Mouse (Mus musculus) MEL (cell line): ENCODE data around the gene St6galnac5. TPM values are rescaled to one million over a fixed set of nuclear protein-coding genes. Genes with fewer than 3 reads are reported as not detected.

Source experiments
- DNase-seq: peaks from one replicate; pipeline ENCODE4 v3.0.0; 2011; ENCODE audit warnings: low read depth, low spot score
- H3K27ac ChIP-seq: 2 replicates; pipeline ENCODE4 v1.5.1; 2012; ENCODE audit warnings: low read depth, mild to moderate bottlenecking, control low read depth, low read length, moderate library complexity; ENCODE audit not compliant: control insufficient read depth
- H3K27me3 ChIP-seq, 2 experiments: fragments of 150-350 bp in 1 of 2; sonication (generic) in 1 of 2; 2 replicates each; pipeline ENCODE4 v1.6.1; 2012; ENCODE audit warnings: low read length in 2 of 2, mild to moderate bottlenecking in 2 of 2, improper control_type of control experiment in 1 of 2, moderate library complexity in 1 of 2; ENCODE audit not compliant: insufficient read depth in 2 of 2, control insufficient read depth in 1 of 2
- H3K36me3 ChIP-seq, 2 experiments: 2 replicates each; pipeline ENCODE4 v1.6.1; 2012 to 2014; ENCODE audit warnings: low read length in 2 of 2, improper control_type of control experiment in 1 of 2, inconsistent platforms in 1 of 2, mild to moderate bottlenecking in 1 of 2; ENCODE audit not compliant: insufficient read depth in 2 of 2, control insufficient read depth in 1 of 2
- H3K4me1 ChIP-seq, 2 experiments: fragments of 150-350 bp in 1 of 2; sonication (generic) in 1 of 2; 2 replicates each; pipeline ENCODE4 v1.6.1; 2012; ENCODE audit warnings: low read length in 2 of 2, improper control_type of control experiment in 1 of 2, mild to moderate bottlenecking in 1 of 2; ENCODE audit not compliant: insufficient read depth in 2 of 2, control insufficient read depth in 1 of 2
- H3K4me3 ChIP-seq, 2 experiments: fragments of 150-350 bp in 1 of 2; sonication (generic) in 1 of 2; 2 replicates each; pipeline ENCODE4 v1.5.1; 2012; ENCODE audit warnings: low read depth in 2 of 2, low read length in 2 of 2, mild to moderate bottlenecking in 2 of 2, moderate library complexity in 2 of 2, control low read depth in 1 of 2, improper control_type of control experiment in 1 of 2; ENCODE audit not compliant: control insufficient read depth in 1 of 2, insufficient read depth in 1 of 2
- H3K79me2 ChIP-seq: 2 replicates; pipeline ENCODE4 v1.6.1; 2012; ENCODE audit warnings: mild to moderate bottlenecking, low read length, moderate library complexity; ENCODE audit not compliant: control insufficient read depth, poor library complexity, insufficient read depth
- H3K9ac ChIP-seq: 2 replicates; pipeline ENCODE4 v1.6.1; 2012; ENCODE audit warnings: low read depth, mild to moderate bottlenecking, control low read depth, low read length, moderate library complexity; ENCODE audit not compliant: control insufficient read depth, poor library complexity, severe bottlenecking
- H3K9me3 ChIP-seq: fragments of 150-350 bp; sonication (generic); replicated peaks from 2 replicates; pipeline ENCODE4 v1.6.1; 2012; ENCODE audit warnings: mild to moderate bottlenecking, low read length, improper control_type of control experiment, moderate library complexity; ENCODE audit not compliant: insufficient read depth
- BHLHE40 ChIP-seq: IDR thresholded peaks from 2 replicates; pipeline ENCODE4 v1.6.1; 2012; ENCODE audit warnings: low read depth, mild to moderate bottlenecking, inconsistent platforms, low read length, improper control_type of control experiment, borderline replicate concordance
- CHD1 ChIP-seq: IDR thresholded peaks from 2 replicates; pipeline ENCODE4 v1.6.1; 2012; ENCODE audit warnings: low read depth, mild to moderate bottlenecking, inconsistent platforms, low read length, improper control_type of control experiment
- E2F4 ChIP-seq: IDR thresholded peaks from 2 replicates; pipeline ENCODE4 v1.6.1; 2011; ENCODE audit warnings: low read depth, low read length, improper control_type of control experiment, borderline replicate concordance
- ELF1 ChIP-seq: IDR thresholded peaks from 2 replicates; pipeline ENCODE4 v1.6.1; 2014; ENCODE audit warnings: low read depth, mild to moderate bottlenecking, inconsistent platforms, low read length, improper control_type of control experiment, moderate library complexity
- ETS1 ChIP-seq: IDR thresholded peaks from 2 replicates; pipeline ENCODE4 v1.6.1; 2012; ENCODE audit warnings: low read depth, mild to moderate bottlenecking, inconsistent platforms, low read length, improper control_type of control experiment, moderate library complexity
- GABPA ChIP-seq: IDR thresholded peaks from 2 replicates; pipeline ENCODE4 v1.6.1; 2012; ENCODE audit warnings: low read depth, mild to moderate bottlenecking, inconsistent platforms, low read length, improper control_type of control experiment, moderate library complexity
- HCFC1 ChIP-seq: IDR thresholded peaks from 2 replicates; pipeline ENCODE4 v1.6.1; 2012; ENCODE audit warnings: low read depth, mild to moderate bottlenecking, inconsistent platforms, low read length, improper control_type of control experiment, moderate library complexity
- JUND ChIP-seq: IDR thresholded peaks from 2 replicates; pipeline ENCODE4 v1.6.1; 2011; ENCODE audit warnings: low read depth, mild to moderate bottlenecking, improper control_type of control experiment, low read length
- KAT2A ChIP-seq: conservative IDR thresholded peaks from 2 replicates; pipeline ENCODE4 v1.6.1; 2012; ENCODE audit warnings: low read depth, low read length, improper control_type of control experiment, inconsistent platforms
- NELFE ChIP-seq: IDR thresholded peaks from 2 replicates; pipeline ENCODE4 v1.6.1; 2011; ENCODE audit warnings: low read depth, low read length, improper control_type of control experiment
- NRF1 ChIP-seq: IDR thresholded peaks from 2 replicates; pipeline ENCODE4 v1.6.1; 2014; ENCODE audit warnings: low read depth, mild to moderate bottlenecking, inconsistent platforms, low read length, improper control_type of control experiment, moderate library complexity; ENCODE audit not compliant: poor library complexity, insufficient read depth, severe bottlenecking
- POLR2A ChIP-seq, 2 experiments: IDR thresholded peaks; 2 replicates each; pipeline ENCODE4 v1.6.1; 2011 to 2012; ENCODE audit warnings: low read length in 2 of 2, mild to moderate bottlenecking in 2 of 2, control low read depth in 1 of 2, improper control_type of control experiment in 1 of 2, low read depth in 1 of 2, moderate library complexity in 1 of 2; ENCODE audit not compliant: control insufficient read depth in 1 of 2, insufficient read depth in 1 of 2, poor library complexity in 1 of 2
- RCOR1 ChIP-seq: IDR thresholded peaks from 2 replicates; pipeline ENCODE4 v1.6.1; 2012; ENCODE audit warnings: low read depth, mild to moderate bottlenecking, inconsistent platforms, low read length, improper control_type of control experiment
- SIN3A ChIP-seq: IDR thresholded peaks from 2 replicates; pipeline ENCODE4 v1.6.1; 2012; ENCODE audit warnings: low read length, improper control_type of control experiment, inconsistent platforms
- SMC3 ChIP-seq: IDR thresholded peaks from 2 replicates; pipeline ENCODE4 v1.6.1; 2011; ENCODE audit warnings: low read depth, low read length, improper control_type of control experiment
- TBP ChIP-seq: IDR thresholded peaks from 2 replicates; pipeline ENCODE4 v1.8.0; 2011; ENCODE audit warnings: low read depth, low read length, improper control_type of control experiment
- TCF12 ChIP-seq: IDR thresholded peaks from 2 replicates; pipeline ENCODE4 v1.6.1; 2014; ENCODE audit warnings: low read depth, mild to moderate bottlenecking, inconsistent platforms, low read length, improper control_type of control experiment, moderate library complexity
- UBTF ChIP-seq: IDR thresholded peaks from 2 replicates; pipeline ENCODE4 v1.6.1; 2012; ENCODE audit warnings: low read depth, mild to moderate bottlenecking, inconsistent platforms, low read length, improper control_type of control experiment, moderate library complexity, borderline replicate concordance; ENCODE audit not compliant: insufficient read depth
- USF1 ChIP-seq: IDR thresholded peaks from 2 replicates; pipeline ENCODE4 v1.6.1; 2014; ENCODE audit warnings: low read depth, mild to moderate bottlenecking, inconsistent platforms, low read length, improper control_type of control experiment, moderate library complexity
- ZKSCAN1 ChIP-seq: IDR thresholded peaks from 2 replicates; pipeline ENCODE4 v1.6.1; 2012; ENCODE audit warnings: low read depth, mild to moderate bottlenecking, inconsistent platforms, low read length, improper control_type of control experiment, moderate library complexity
- ZNF384 ChIP-seq: IDR thresholded peaks from 2 replicates; pipeline ENCODE4 v1.6.1; 2012; ENCODE audit warnings: low read depth, mild to moderate bottlenecking, inconsistent platforms, low read length, improper control_type of control experiment
- polyA plus RNA-seq, 2 experiments: library from polyadenylated mRNA; stranded (reverse) in 1 of 2; unstranded in 1 of 2; fragments of >175 nt in 1 of 2; fragments of >200 nt in 1 of 2; gene quantifications; 2 replicates each; pipeline versions ENCODE4 v1.2.1 to v1.2.4; 2012; ENCODE audit warnings: low replicate concordance in 2 of 2, low read depth in 1 of 2; ENCODE audit not compliant: insufficient read length in 2 of 2, insufficient read depth in 1 of 2, missing spikeins in 1 of 2
- total RNA-seq: library from RNA; depleted of rRNA; stranded (reverse); fragments of 300-350 nt; gene quantifications from 2 replicates; pipeline ENCODE4 v1.2.3, GENCODE M21; 2012

The St6galnac5 gene
- total and polyA plus RNA-seq, 3 experiments, result not detected

GRCm38 (mm10) chr3:152872054-152872453 is 110.0 kb downstream of the St6galnac5 start:
- Histone ChIP-seq H3K27ac (no peak overlapping the region), H3K9ac (no peak overlapping the region), H3K79me2 (no peaks in the 10 kb centered on the region)
- TF ChIP-seq E2F4 (no peak), USF1 (no peak), SMC3 (no peak), SIN3A (no peak)
- TF ChIP-seq, all 39 proteins: peak for 0
- peaks cover 11 to 19% of the 10 kb centered on the region in 2 experiments for H3K27me3 ChIP-seq
- no peaks in the 10 kb centered on the region for H3K4me1 ChIP-seq
- no peak for DNase-seq
- H3K4me3 ChIP-seq, result no peak overlapping the region
- no peaks in the 10 kb centered on the region for H3K36me3 ChIP-seq
- H3K9me3 ChIP-seq, result no peaks in the 10 kb centered on the region

GRCm38 (mm10) chr3:152867654-152868525 is 114.2 kb downstream of the St6galnac5 start:
- Histone ChIP-seq H3K27me3 (peaks cover 11 to 14% of the 10 kb centered on the region in 2 experiments), H3K27ac (no peak overlapping the region), H3K36me3 (no peaks in the 10 kb centered on the region), H3K9ac (no peak overlapping the region), H3K4me1 (no peaks in the 10 kb centered on the region), H3K9me3 (no peaks in the 10 kb centered on the region), H3K79me2 (no peaks in the 10 kb centered on the region), H3K4me3 (no peak overlapping the region)
- TF ChIP-seq JUND (no peak), NELFE (no peak), ELF1 (no peak), USF1 (no peak), RCOR1 (no peak), ZKSCAN1 (no peak), BHLHE40 (no peak), SIN3A (no peak), CHD1 (no peak), ZNF384 (no peak), UBTF (no peak), GABPA (no peak), TBP (no peak), TCF12 (no peak), KAT2A (no peak), ETS1 (no peak), NRF1 (no peak), HCFC1 (no peak), SMC3 (no peak), POLR2A (IDR thresholded peaks at IDR 0.05; ENCODE audit: control insufficient read depth in 1 of 2, insufficient read depth in 1 of 2, low read depth in 1 of 2, low read length in 2 of 2, poor library complexity in 1 of 2) (no peak)
- no peak for DNase-seq
